Mouse (Mus musculus): ENCODE measurements at regions not wholly inside any gene's neighbourhood (a gene's known extent, or its start where the extent isn't known, plus 50 kb on each side); places are given as distances from the start of the nearest gene placed in this dataset.
"Not testable (repeated sequence)": the region's sequence is repeated elsewhere in the genome, so short reads cannot be mapped to it uniquely, and the experiment has no call there.

GRCm38 (mm10) chr6:101874894-101875293 is 497.2 kb upstream of the Pdzrn3 start:
- DNase-seq: no peak

- DNase-seq: no peak
Observed at GRCm38 (mm10) chr6:101858895-101859294, 481.2 kb upstream of the Pdzrn3 start.

GRCm38 (mm10) chr6:101840695-101841094 is 463.0 kb upstream of the Pdzrn3 start:
- DNase-seq: no peak

GRCm38 (mm10) chr6:101837563-101837962 is 459.9 kb upstream of the Pdzrn3 start:
- no peak for DNase-seq

- DNase-seq: no peak
Observed at GRCm38 (mm10) chr6:101793986-101794385, 416.3 kb upstream of the Pdzrn3 start.

- no peak for DNase-seq
Observed at GRCm38 (mm10) chr6:101777864-101778263, 400.2 kb upstream of the Pdzrn3 start.

- no peak for DNase-seq
Observed at GRCm38 (mm10) chr6:101773151-101773550, 395.5 kb upstream of the Pdzrn3 start.

- DNase-seq: no peak
Observed at GRCm38 (mm10) chr6:101735107-101735506, 357.4 kb upstream of the Pdzrn3 start.

GRCm38 (mm10) chr6:101720513-101720912 is 342.8 kb upstream of the Pdzrn3 start:
- no peak for DNase-seq

GRCm38 (mm10) chr6:101689684-101690083 is 312.0 kb upstream of the Pdzrn3 start:
- no peak for DNase-seq

- DNase-seq: no peak
Observed at GRCm38 (mm10) chr6:101686578-101686977, 308.9 kb upstream of the Pdzrn3 start.

- no peak for DNase-seq
Observed at GRCm38 (mm10) chr6:101685734-101686133, 308.0 kb upstream of the Pdzrn3 start.

GRCm38 (mm10) chr6:101684390-101684789 is 306.7 kb upstream of the Pdzrn3 start:
- DNase-seq: no peak

GRCm38 (mm10) chr6:101674846-101675245 is 297.1 kb upstream of the Pdzrn3 start:
- no peak for DNase-seq

- no peak for DNase-seq
Observed at GRCm38 (mm10) chr6:101670770-101671169, 293.1 kb upstream of the Pdzrn3 start.

- no peak for DNase-seq
Observed at GRCm38 (mm10) chr6:101669118-101669845, 291.6 kb upstream of the Pdzrn3 start.

GRCm38 (mm10) chr6:101654351-101654750 is 276.7 kb upstream of the Pdzrn3 start:
- DNase-seq: no peak

GRCm38 (mm10) chr6:101650348-101650747 is 272.7 kb upstream of the Pdzrn3 start:
- not testable (repeated sequence) for DNase-seq

GRCm38 (mm10) chr6:101617295-101617694 is 239.6 kb upstream of the Pdzrn3 start:
- no peak for DNase-seq

- DNase-seq: no peak
Observed at GRCm38 (mm10) chr6:101616776-101617175, 239.1 kb upstream of the Pdzrn3 start.

- no peak for DNase-seq
Observed at GRCm38 (mm10) chr6:101609015-101609414, 231.3 kb upstream of the Pdzrn3 start.

- no peak for DNase-seq
Observed at GRCm38 (mm10) chr6:101603083-101603482, 225.4 kb upstream of the Pdzrn3 start.

- no peak for DNase-seq
Observed at GRCm38 (mm10) chr6:101596995-101597394, 219.3 kb upstream of the Pdzrn3 start.

- DNase-seq: no peak
Observed at GRCm38 (mm10) chr6:101593782-101594641, 216.3 kb upstream of the Pdzrn3 start.

Data from cerebellum, adult 9-11 months (tissue).